Mouse (Mus musculus) neural tube, embryonic 12.5 days (tissue): ENCODE measurements around the gene Rptn. TPM values are rescaled to one million over a fixed set of nuclear protein-coding genes. Genes with fewer than 3 reads are reported as not detected.

Source experiments
- ATAC-seq: fragments of 200-750 bp; cut with Nextera tagmentation; 2 replicates; pipeline ENCODE4 v1.8.0; 2017; ENCODE audit warnings: low read depth, mild to moderate bottlenecking, moderate TSS enrichment, moderate library complexity; ENCODE audit not compliant: low FRiP score
- H3K27ac ChIP-seq: fragments of 300-500 bp; sonication (generic); 2 replicates; pipeline ENCODE4 v1.5.1; 2016
- H3K27me3 ChIP-seq: fragments of 300-500 bp; sonication (generic); replicated peaks from 2 replicates; pipeline ENCODE4 v1.6.1; 2016; ENCODE audit warnings: mild to moderate bottlenecking
- H3K36me3 ChIP-seq: fragments of 300-500 bp; sonication (generic); 2 replicates; pipeline ENCODE4 v1.6.1; 2016; ENCODE audit warnings: mild to moderate bottlenecking
- H3K4me1 ChIP-seq: fragments of 300-500 bp; sonication (generic); 2 replicates; pipeline ENCODE4 v1.6.1; 2016
- H3K4me2 ChIP-seq: fragments of 300-500 bp; sonication (generic); replicated peaks from 2 replicates; pipeline ENCODE4 v1.6.1; 2016; ENCODE audit warnings: mild to moderate bottlenecking
- H3K4me3 ChIP-seq: fragments of 300-500 bp; sonication (generic); 2 replicates; pipeline ENCODE4 v1.5.1; 2016
- H3K9ac ChIP-seq: fragments of 300-500 bp; sonication (generic); 2 replicates; pipeline ENCODE4 v1.6.1; 2016; ENCODE audit warnings: mild to moderate bottlenecking
- H3K9me3 ChIP-seq: fragments of 300-500 bp; sonication (generic); 2 replicates; pipeline ENCODE4 v1.6.1; 2016; ENCODE audit warnings: mild to moderate bottlenecking
- WGBS: fragments of 180-500 bp; shearing (Covaris S2); methylation state at CpG from one replicate; pipeline ENCODE4 v1.1.7; 2016; 5-methylcytosine and 5-hydroxymethylcytosine counted together
- polyA plus RNA-seq: library from polyadenylated mRNA; unstranded; fragments of >200 nt; fragmentation: Nextera tagmentation; extraction: Ambion mirVana; gene quantifications from 2 replicates; pipeline ENCODE4 v1.2.1, GENCODE M21; 2016

Gene Rptn
- polyA plus RNA-seq = not detected in 2 replicates

- no peaks in the 10 kb centered on the region for H3K27me3 ChIP-seq
- no peaks in the 10 kb centered on the region for H3K36me3 ChIP-seq
- no peak within 1 kb of the TSS for H3K27ac ChIP-seq
- no peak within 1 kb of the TSS for H3K4me2 ChIP-seq
- 78% methylated on average over 2 of the region's 2 CpGs for WGBS
- ATAC-seq = no peak
- H3K9me3 ChIP-seq = no peaks in the 10 kb centered on the region
- H3K9ac ChIP-seq = no peak within 1 kb of the TSS
- H3K4me1 ChIP-seq = no peaks in the 10 kb centered on the region
- no peak within 1 kb of the TSS for H3K4me3 ChIP-seq
Observed at GRCm38 (mm10) chr3:93393366-93393765, at the start of gene Rptn. TSS of gene Rptn (plus strand) at chr3:93393699.

GRCm38 (mm10) chr3:93346896-93347295 lies 46.6 kb upstream of the Rptn start:
- ATAC-seq = no peak
- Histone ChIP-seq H3K4me1 (no peaks in the 10 kb centered on the region), H3K9ac (no peak overlapping the region), H3K27ac (no peak overlapping the region), H3K4me3 (no peak overlapping the region), H3K9me3 (no peaks in the 10 kb centered on the region), H3K4me2 (no peak overlapping the region), H3K36me3 (no peaks in the 10 kb centered on the region), H3K27me3 (no peaks in the 10 kb centered on the region)
- WGBS = 80% methylated on average over 2 of the region's 2 CpGs

GRCm38 (mm10) chr3:93360045-93360444 lies 33.5 kb upstream of the Rptn start:
- Histone ChIP-seq H3K9ac (no peak overlapping the region), H3K9me3 (no peaks in the 10 kb centered on the region), H3K4me1 (no peaks in the 10 kb centered on the region), H3K27ac (no peak overlapping the region), H3K27me3 (no peaks in the 10 kb centered on the region), H3K4me3 (no peak overlapping the region), H3K4me2 (no peak overlapping the region), H3K36me3 (no peaks in the 10 kb centered on the region)
- 17% methylated on average over 7 of the region's 7 CpGs for WGBS
- ATAC-seq = no peak; the same call in 1 of the 2 replicates

GRCm38 (mm10) chr3:93361933-93362574 lies 31.4 kb upstream of the Rptn start:
- Histone ChIP-seq H3K27me3 (no peaks in the 10 kb centered on the region), H3K4me3 (no peak overlapping the region)
- ATAC-seq = peak; percentile 82

GRCm38 (mm10) chr3:93366966-93367575 lies 26.4 kb upstream of the Rptn start:
- Histone ChIP-seq H3K9me3 (no peaks in the 10 kb centered on the region), H3K4me1 (no peaks in the 10 kb centered on the region), H3K36me3 (no peaks in the 10 kb centered on the region), H3K27ac (no peak overlapping the region), H3K4me3 (no peak overlapping the region), H3K9ac (no peak overlapping the region), H3K4me2 (no peak overlapping the region), H3K27me3 (no peaks in the 10 kb centered on the region)
- no peak for ATAC-seq
- 74% methylated on average over 3 of the region's 3 CpGs for WGBS

More at GRCm38 (mm10) chr3:93361933-93362574, 31.4 kb upstream of the Rptn start:
- Histone ChIP-seq H3K4me1 (no peaks in the 10 kb centered on the region), H3K27ac (no peak overlapping the region), H3K4me2 (peak overlapping the region; percentile 24; the same call in 1 of the 2 replicates), H3K9ac (no peak overlapping the region), H3K9me3 (no peaks in the 10 kb centered on the region), H3K36me3 (no peaks in the 10 kb centered on the region)
- WGBS = 13% methylated on average over 10 of the region's 10 CpGs

GRCm38 (mm10) chr3:93368171-93368570 lies 25.3 kb upstream of the Rptn start:
- Histone ChIP-seq H3K9ac (no peak overlapping the region), H3K4me2 (no peak overlapping the region), H3K27ac (no peak overlapping the region), H3K27me3 (no peaks in the 10 kb centered on the region), H3K4me3 (no peak overlapping the region), H3K9me3 (no peaks in the 10 kb centered on the region), H3K4me1 (no peaks in the 10 kb centered on the region), H3K36me3 (no peaks in the 10 kb centered on the region)
- WGBS = 71% methylated on average over 1 of the region's 1 CpGs
- no peak for ATAC-seq

GRCm38 (mm10) chr3:93373416-93373815 lies 20.1 kb upstream of the Rptn start:
- Histone ChIP-seq H3K36me3 (no peaks in the 10 kb centered on the region), H3K27me3 (no peaks in the 10 kb centered on the region), H3K9ac (no peak overlapping the region), H3K4me1 (no peaks in the 10 kb centered on the region), H3K4me2 (no peak overlapping the region), H3K9me3 (no peaks in the 10 kb centered on the region), H3K27ac (no peak overlapping the region), H3K4me3 (no peak overlapping the region)
- WGBS = 83% methylated on average over 6 of the region's 6 CpGs
- ATAC-seq = no peak

- H3K36me3 ChIP-seq = no peaks in the 10 kb centered on the region
- no peak overlapping the region for H3K4me2 ChIP-seq
- no peak overlapping the region for H3K9ac ChIP-seq
- no peak overlapping the region for H3K4me3 ChIP-seq
- H3K27me3 ChIP-seq = no peaks in the 10 kb centered on the region
- H3K9me3 ChIP-seq = no peaks in the 10 kb centered on the region
- H3K27ac ChIP-seq = no peak overlapping the region
- no peak for ATAC-seq
- 68% methylated on average over 1 of the region's 1 CpGs for WGBS
- H3K4me1 ChIP-seq = no peaks in the 10 kb centered on the region
Observed at GRCm38 (mm10) chr3:93375196-93375595, 18.3 kb upstream of the Rptn start.

- no peak overlapping the region for H3K27ac ChIP-seq
- ATAC-seq = no peak
- 87% methylated on average over 5 of the region's 5 CpGs for WGBS
- H3K27me3 ChIP-seq = no peaks in the 10 kb centered on the region
- no peak overlapping the region for H3K9ac ChIP-seq
- no peaks in the 10 kb centered on the region for H3K4me1 ChIP-seq
- no peak overlapping the region for H3K4me2 ChIP-seq
- no peak overlapping the region for H3K4me3 ChIP-seq
- no peaks in the 10 kb centered on the region for H3K9me3 ChIP-seq
- no peaks in the 10 kb centered on the region for H3K36me3 ChIP-seq
Observed at GRCm38 (mm10) chr3:93375601-93376000, 17.9 kb upstream of the Rptn start.

GRCm38 (mm10) chr3:93378146-93378545 lies 15.4 kb upstream of the Rptn start:
- Histone ChIP-seq H3K4me3 (no peak overlapping the region), H3K27me3 (no peaks in the 10 kb centered on the region), H3K9me3 (no peaks in the 10 kb centered on the region), H3K36me3 (no peaks in the 10 kb centered on the region), H3K4me1 (no peaks in the 10 kb centered on the region), H3K9ac (no peak overlapping the region), H3K4me2 (no peak overlapping the region), H3K27ac (no peak overlapping the region)
- ATAC-seq = no peak
- WGBS = 65% methylated on average over 4 of the region's 4 CpGs

- Histone ChIP-seq H3K4me1 (no peaks in the 10 kb centered on the region), H3K27ac (no peak overlapping the region), H3K4me2 (no peak overlapping the region), H3K36me3 (no peaks in the 10 kb centered on the region), H3K4me3 (no peak overlapping the region), H3K9ac (no peak overlapping the region), H3K9me3 (no peaks in the 10 kb centered on the region), H3K27me3 (no peaks in the 10 kb centered on the region)
- WGBS = 93% methylated on average over 3 of the region's 3 CpGs
- ATAC-seq = no peak
Observed at GRCm38 (mm10) chr3:93403936-93404335, 10.4 kb downstream of the Rptn start.

GRCm38 (mm10) chr3:93406992-93407391 lies 13.5 kb downstream of the Rptn start:
- no peaks in the 10 kb centered on the region for H3K9me3 ChIP-seq
- no peak overlapping the region for H3K27ac ChIP-seq
- no peaks in the 10 kb centered on the region for H3K27me3 ChIP-seq
- no peak overlapping the region for H3K9ac ChIP-seq
- H3K4me3 ChIP-seq = no peak overlapping the region
- no peaks in the 10 kb centered on the region for H3K4me1 ChIP-seq
- ATAC-seq = no peak
- no peak overlapping the region for H3K4me2 ChIP-seq
- 37% methylated on average over 5 of the region's 5 CpGs for WGBS
- no peaks in the 10 kb centered on the region for H3K36me3 ChIP-seq

- Histone ChIP-seq H3K9ac (no peak overlapping the region), H3K36me3 (no peaks in the 10 kb centered on the region), H3K27me3 (no peaks in the 10 kb centered on the region), H3K4me2 (no peak overlapping the region), H3K4me1 (no peaks in the 10 kb centered on the region), H3K9me3 (no peaks in the 10 kb centered on the region), H3K4me3 (no peak overlapping the region), H3K27ac (no peak overlapping the region)
- 31% methylated on average over 2 of the region's 2 CpGs for WGBS
- no peak for ATAC-seq
Observed at GRCm38 (mm10) chr3:93411905-93412304, 18.4 kb downstream of the Rptn start.
